Mouse (Mus musculus) limb, embryonic 11.5 days (tissue): ENCODE data around the gene Ankrd36. TPM values are rescaled to one million over a fixed set of nuclear protein-coding genes. Genes with fewer than 3 reads are reported as not detected.

Source experiments
- polyA plus RNA-seq: library from polyadenylated mRNA; unstranded; fragments of >200 nt; fragmentation: Nextera tagmentation; extraction: Ambion mirVana; gene quantifications from 2 replicates; pipeline ENCODE4 v1.2.1, GENCODE M21; 2014

Gene Ankrd36
- polyA plus RNA-seq, 1 experiment from 2014 or later: not detected

Other genes starting within 250 kb of the Ankrd36 start
- gene Znrf3, start 124.8 kb upstream of the Ankrd36 start, polyA plus RNA-seq: 12.3 and 13.1 TPM in 2 replicates
- gene Xbp1, start 49.0 kb upstream of the Ankrd36 start, polyA plus RNA-seq: 151 and 153 TPM in 2 replicates
- gene Ccdc117, start 27.5 kb upstream of the Ankrd36 start, polyA plus RNA-seq: 33.5 and 35.9 TPM in 2 replicates
- 164 and 170 TPM in 2 replicates for gene Mrps24, start 146.0 kb downstream of the Ankrd36 start, polyA plus RNA-seq
- 10.2 and 12.8 TPM in 2 replicates for gene Urgcp, start 192.7 kb downstream of the Ankrd36 start, polyA plus RNA-seq
- 120 and 127 TPM in 2 replicates for gene Dbnl, start 218.8 kb downstream of the Ankrd36 start, polyA plus RNA-seq
- gene Pgam2, start 234.0 kb downstream of the Ankrd36 start, polyA plus RNA-seq: 14.0 and 16.3 TPM in 2 replicates